Mouse (Mus musculus) embryonic facial prominence, embryonic 14.5 days (tissue): ENCODE measurements at regions not wholly inside any gene's neighbourhood (a gene's known extent, or its start where the extent isn't known, plus 50 kb on each side); places are given as distances from the start of the nearest gene placed in this dataset.

ENCODE experiments used
- ATAC-seq: fragments of 200-750 bp; cut with Nextera tagmentation; 2 replicates; pipeline ENCODE4 v1.8.0; 2017; ENCODE audit warnings: low read depth, moderate number of reproducible peaks, moderate TSS enrichment
- DNase-seq: peaks from one replicate; pipeline ENCODE4 v3.0.0-alpha.2; 2015; ENCODE audit warnings: low spot score
- H3K27ac ChIP-seq: fragments of 300-500 bp; sonication (generic); replicated peaks from 2 replicates; pipeline ENCODE4 v1.5.1; 2014; ENCODE audit warnings: low read depth, mild to moderate bottlenecking, low read length, moderate library complexity
- H3K27me3 ChIP-seq: fragments of 300-500 bp; sonication (generic); replicated peaks from 2 replicates; pipeline ENCODE4 v1.6.1; 2014; ENCODE audit warnings: low read length; ENCODE audit not compliant: control insufficient read depth, insufficient read depth
- H3K36me3 ChIP-seq: fragments of 300-500 bp; sonication (generic); 2 replicates; pipeline ENCODE4 v1.6.1; 2014; ENCODE audit warnings: low read length, mixed read lengths; ENCODE audit not compliant: control insufficient read depth, insufficient read depth
- H3K4me1 ChIP-seq: fragments of 300-500 bp; sonication (generic); 2 replicates; pipeline ENCODE4 v1.6.1; 2014; ENCODE audit warnings: antibody characterized with exemption, low read length; ENCODE audit not compliant: control insufficient read depth, insufficient read depth
- H3K4me2 ChIP-seq: fragments of 300-500 bp; sonication (generic); 2 replicates; pipeline ENCODE4 v1.6.1; 2014; ENCODE audit warnings: low read depth, mild to moderate bottlenecking, low read length, moderate library complexity, mixed read lengths
- H3K4me3 ChIP-seq: fragments of 300-500 bp; sonication (generic); 2 replicates; pipeline ENCODE4 v1.5.1; 2014; ENCODE audit warnings: low read depth, mild to moderate bottlenecking, low read length
- H3K9ac ChIP-seq: fragments of 300-500 bp; sonication (generic); 2 replicates; pipeline ENCODE4 v1.6.1; 2014; ENCODE audit warnings: low read depth, mild to moderate bottlenecking, low read length, moderate library complexity, mixed read lengths
- H3K9me3 ChIP-seq: fragments of 300-500 bp; sonication (generic); 2 replicates; pipeline ENCODE4 v1.6.1; 2016; ENCODE audit warnings: low read length; ENCODE audit not compliant: control insufficient read depth
- WGBS: fragments of 180-500 bp; shearing (Covaris S2); extraction: QIAGEN DNeasy Blood & Tissue Kit; methylation state at CpG from one replicate; pipeline ENCODE4 v1.1.7; 2014; 5-methylcytosine and 5-hydroxymethylcytosine counted together

GRCm38 (mm10) chrX:70089154-70089801 is 144.2 kb downstream of the 1700020N15Rik start:
- H3K27ac ChIP-seq, result no peak overlapping the region
- H3K4me1 ChIP-seq, result no peaks in the 10 kb centered on the region
- H3K4me2 ChIP-seq, result no peak overlapping the region
- no peaks in the 10 kb centered on the region for H3K9me3 ChIP-seq
- DNase-seq, result no peak
- no peak for ATAC-seq
- H3K27me3 ChIP-seq, result no peaks in the 10 kb centered on the region
- no peak overlapping the region for H3K4me3 ChIP-seq
- WGBS, result 44% methylated on average over 4 of the region's 4 CpGs
- no peak overlapping the region for H3K9ac ChIP-seq
- H3K36me3 ChIP-seq, result no peaks in the 10 kb centered on the region

GRCm38 (mm10) chrX:70094259-70094658 is 149.2 kb downstream of the 1700020N15Rik start:
- peak; percentile 57 for DNase-seq
- Histone ChIP-seq H3K27me3 (no peaks in the 10 kb centered on the region), H3K9ac (no peak overlapping the region), H3K27ac (no peak overlapping the region), H3K4me1 (no peaks in the 10 kb centered on the region), H3K4me2 (no peak overlapping the region), H3K4me3 (no peak overlapping the region), H3K9me3 (no peaks in the 10 kb centered on the region), H3K36me3 (no peaks in the 10 kb centered on the region)
- peak; percentile 37; the same call in 1 of the 2 replicates for ATAC-seq
- 23% methylated on average over 4 of the region's 4 CpGs for WGBS

GRCm38 (mm10) chrX:70099561-70099960 is 154.5 kb downstream of the 1700020N15Rik start:
- H3K4me1 ChIP-seq, result no peaks in the 10 kb centered on the region
- no peak overlapping the region for H3K27ac ChIP-seq
- WGBS, result 50% methylated on average over 2 of the region's 2 CpGs
- ATAC-seq, result no peak
- DNase-seq, result peak; percentile 2
- H3K4me2 ChIP-seq, result no peak overlapping the region
- H3K4me3 ChIP-seq, result no peak overlapping the region
- no peaks in the 10 kb centered on the region for H3K9me3 ChIP-seq
- no peaks in the 10 kb centered on the region for H3K36me3 ChIP-seq
- H3K9ac ChIP-seq, result no peak overlapping the region
- no peaks in the 10 kb centered on the region for H3K27me3 ChIP-seq
